Mouse (Mus musculus) kidney, embryonic 16.5 days (tissue): ENCODE results near the gene Cdh13. TPM values are rescaled to one million over a fixed set of nuclear protein-coding genes. Genes with fewer than 3 reads are reported as not detected.

ENCODE experiments used
- ATAC-seq: fragments of 200-750 bp; cut with Nextera tagmentation; 2 replicates; pipeline ENCODE4 v1.8.0; 2017; ENCODE audit warnings: moderate TSS enrichment; ENCODE audit not compliant: low FRiP score, low TSS enrichment
- H3K27ac ChIP-seq: fragments of 300-500 bp; sonication (generic); 2 replicates; pipeline ENCODE4 v1.5.1; 2014; ENCODE audit warnings: low read length
- H3K27me3 ChIP-seq: fragments of 300-500 bp; sonication (generic); 2 replicates; pipeline ENCODE4 v1.6.1; 2014; ENCODE audit warnings: low read length, control low read depth, mixed read lengths; ENCODE audit not compliant: insufficient read depth
- H3K36me3 ChIP-seq: fragments of 300-500 bp; sonication (generic); 2 replicates; pipeline ENCODE4 v1.6.1; 2014; ENCODE audit warnings: low read length, control low read depth, mixed read lengths; ENCODE audit not compliant: insufficient read depth
- H3K4me1 ChIP-seq: fragments of 300-500 bp; sonication (generic); 2 replicates; pipeline ENCODE4 v1.6.1; 2014; ENCODE audit warnings: low read length, control low read depth, mixed read lengths; ENCODE audit not compliant: insufficient read depth
- H3K4me2 ChIP-seq: fragments of 300-500 bp; sonication (generic); replicated peaks from 2 replicates; pipeline ENCODE4 v1.6.1; 2014; ENCODE audit warnings: low read depth, low read length
- H3K4me3 ChIP-seq: fragments of 300-500 bp; sonication (generic); 2 replicates; pipeline ENCODE4 v1.5.1; 2014; ENCODE audit warnings: mild to moderate bottlenecking, low read length
- H3K9ac ChIP-seq: fragments of 300-500 bp; sonication (generic); replicated peaks from 2 replicates; pipeline ENCODE4 v1.6.1; 2014; ENCODE audit warnings: low read length
- H3K9me3 ChIP-seq: fragments of 300-500 bp; sonication (generic); 2 replicates; pipeline ENCODE4 v1.6.1; 2016; ENCODE audit warnings: low read length, control low read depth
- WGBS: fragments of 180-500 bp; shearing (Covaris S2); extraction: QIAGEN DNeasy Blood & Tissue Kit; methylation state at CpG from one replicate; pipeline ENCODE4 v1.1.7; 2014; 5-methylcytosine and 5-hydroxymethylcytosine counted together
- polyA plus RNA-seq: library from polyadenylated mRNA; unstranded; fragments of >200 nt; fragmentation: Nextera tagmentation; extraction: Ambion mirVana; gene quantifications from 2 replicates; pipeline ENCODE4 v1.2.1, GENCODE M21; 2015

Gene Cdh13
- polyA plus RNA-seq, 1 experiment from 2014 or later: 2.0 TPM

- H3K27ac ChIP-seq: no peak overlapping the region
- no peaks in the 10 kb centered on the region; the same call in 1 of the 2 replicates for H3K9me3 ChIP-seq
- H3K36me3 ChIP-seq: no peaks in the 10 kb centered on the region
- peaks cover 16% of the 10 kb centered on the region for H3K27me3 ChIP-seq
- H3K4me3 ChIP-seq: no peak overlapping the region
- no peaks in the 10 kb centered on the region for H3K4me1 ChIP-seq
- 69% methylated on average over 6 of the region's 6 CpGs for WGBS
- no peak overlapping the region for H3K4me2 ChIP-seq
- no peak overlapping the region for H3K9ac ChIP-seq
- ATAC-seq: no peak
Observed at GRCm38 (mm10) chr8:118290266-118290665, 6.7 kb downstream of the Cdh13 start.

- H3K4me3 ChIP-seq: no peak overlapping the region
- H3K27ac ChIP-seq: no peak overlapping the region
- no peak overlapping the region for H3K9ac ChIP-seq
- H3K4me1 ChIP-seq: no peaks in the 10 kb centered on the region
- no peaks in the 10 kb centered on the region; the same call in 1 of the 2 replicates for H3K9me3 ChIP-seq
- no peak for ATAC-seq
- H3K27me3 ChIP-seq: no peaks in the 10 kb centered on the region
- H3K36me3 ChIP-seq: no peaks in the 10 kb centered on the region
- H3K4me2 ChIP-seq: no peak overlapping the region
- 89% methylated on average over 5 of the region's 5 CpGs for WGBS
Observed at GRCm38 (mm10) chr8:118296477-118296876, 12.9 kb downstream of the Cdh13 start.

GRCm38 (mm10) chr8:118306957-118307356, 23.4 kb downstream of the Cdh13 start:
- Histone ChIP-seq H3K4me2 (no peak overlapping the region), H3K27me3 (no peaks in the 10 kb centered on the region), H3K36me3 (no peaks in the 10 kb centered on the region), H3K27ac (no peak overlapping the region), H3K4me1 (0 out of 2 replicates have a peak, but pooled peaks cover 4% of the 10 kb centered on the region), H3K9ac (no peak overlapping the region), H3K4me3 (no peak overlapping the region), H3K9me3 (no peaks in the 10 kb centered on the region)
- ATAC-seq: no peak
- WGBS: 38% methylated on average over 10 of the region's 10 CpGs

- Histone ChIP-seq H3K36me3 (no peaks in the 10 kb centered on the region), H3K9me3 (no peaks in the 10 kb centered on the region), H3K4me2 (no peak overlapping the region), H3K27me3 (peaks cover under 1% of the 10 kb centered on the region; the same call in 1 of the 2 replicates), H3K27ac (no peak overlapping the region), H3K9ac (no peak overlapping the region), H3K4me1 (0 out of 2 replicates have a peak, but pooled peaks cover 4% of the 10 kb centered on the region), H3K4me3 (no peak overlapping the region)
- 56% methylated on average over 3 of the region's 3 CpGs for WGBS
- ATAC-seq: no peak
Observed at GRCm38 (mm10) chr8:118309106-118309505, 25.6 kb downstream of the Cdh13 start.

- ATAC-seq: 0 out of 2 replicates have a peak, but pooled peaks have one; percentile 31
- Histone ChIP-seq H3K4me3 (no peak overlapping the region), H3K36me3 (no peaks in the 10 kb centered on the region), H3K4me1 (no peaks in the 10 kb centered on the region), H3K27ac (no peak overlapping the region), H3K27me3 (peaks cover 4% of the 10 kb centered on the region; the same call in 1 of the 2 replicates), H3K9ac (no peak overlapping the region), H3K4me2 (no peak overlapping the region; the same call in 1 of the 2 replicates), H3K9me3 (no peaks in the 10 kb centered on the region)
- 50% methylated on average over 17 of the region's 17 CpGs for WGBS
Observed at GRCm38 (mm10) chr8:118313426-118314187, 30.1 kb downstream of the Cdh13 start.

- ATAC-seq: no peak
Observed at GRCm38 (mm10) chr8:118314188-118314563, 30.6 kb downstream of the Cdh13 start.

GRCm38 (mm10) chr8:118314932-118315331, 31.4 kb downstream of the Cdh13 start:
- H3K9ac ChIP-seq: no peak overlapping the region
- H3K4me1 ChIP-seq: no peaks in the 10 kb centered on the region
- no peaks in the 10 kb centered on the region for H3K9me3 ChIP-seq
- no peak overlapping the region for H3K4me2 ChIP-seq
- ATAC-seq: no peak
- H3K4me3 ChIP-seq: no peak overlapping the region
- WGBS: 92% methylated on average over 7 of the region's 7 CpGs
- no peaks in the 10 kb centered on the region for H3K36me3 ChIP-seq
- peaks cover 4% of the 10 kb centered on the region; the same call in 1 of the 2 replicates for H3K27me3 ChIP-seq
- no peak overlapping the region for H3K27ac ChIP-seq

More at GRCm38 (mm10) chr8:118314188-118314563, 30.6 kb downstream of the Cdh13 start:
- Histone ChIP-seq H3K4me3 (no peak overlapping the region), H3K27me3 (peaks cover 4% of the 10 kb centered on the region; the same call in 1 of the 2 replicates), H3K9ac (no peak overlapping the region), H3K27ac (no peak overlapping the region), H3K36me3 (no peaks in the 10 kb centered on the region), H3K4me2 (no peak overlapping the region), H3K4me1 (no peaks in the 10 kb centered on the region), H3K9me3 (no peaks in the 10 kb centered on the region)
- WGBS: 82% methylated on average over 6 of the region's 6 CpGs

GRCm38 (mm10) chr8:118316440-118316839, 32.9 kb downstream of the Cdh13 start:
- H3K9me3 ChIP-seq: no peaks in the 10 kb centered on the region
- no peak for ATAC-seq

GRCm38 (mm10) chr8:118320566-118320965, 37.0 kb downstream of the Cdh13 start:
- Histone ChIP-seq H3K27ac (no peak overlapping the region), H3K9me3 (no peaks in the 10 kb centered on the region), H3K36me3 (no peaks in the 10 kb centered on the region), H3K27me3 (no peaks in the 10 kb centered on the region), H3K4me1 (no peaks in the 10 kb centered on the region), H3K4me3 (no peak overlapping the region), H3K9ac (no peak overlapping the region), H3K4me2 (no peak overlapping the region)
- no peak for ATAC-seq
- 74% methylated on average over 1 of the region's 1 CpGs for WGBS

More at GRCm38 (mm10) chr8:118316440-118316839, 32.9 kb downstream of the Cdh13 start:
- Histone ChIP-seq H3K27ac (no peak overlapping the region), H3K4me3 (no peak overlapping the region), H3K27me3 (peaks cover 4% of the 10 kb centered on the region; the same call in 1 of the 2 replicates), H3K4me1 (no peaks in the 10 kb centered on the region), H3K9ac (no peak overlapping the region), H3K4me2 (no peak overlapping the region), H3K36me3 (no peaks in the 10 kb centered on the region)
- 71% methylated on average over 12 of the region's 12 CpGs for WGBS

- no peaks in the 10 kb centered on the region for H3K9me3 ChIP-seq
- ATAC-seq: no peak
- H3K4me3 ChIP-seq: no peak overlapping the region
- no peak overlapping the region for H3K4me2 ChIP-seq
- 53% methylated on average over 3 of the region's 3 CpGs for WGBS
- H3K27me3 ChIP-seq: no peaks in the 10 kb centered on the region
- no peak overlapping the region for H3K27ac ChIP-seq
- no peaks in the 10 kb centered on the region for H3K36me3 ChIP-seq
- no peaks in the 10 kb centered on the region for H3K4me1 ChIP-seq
- no peak overlapping the region for H3K9ac ChIP-seq
Observed at GRCm38 (mm10) chr8:118323421-118323820, 39.9 kb downstream of the Cdh13 start.
